Mouse (Mus musculus) CD4-positive, CD25-positive, alpha-beta regulatory T cell, adult 2 months (primary cell): ENCODE data around the gene B4galt7.
"Not testable (repeated sequence)": the region's sequence is repeated elsewhere in the genome, so short reads cannot be mapped to it uniquely, and the experiment has no call there.

Source experiments
- DNase-seq: peaks from one replicate; pipeline ENCODE4 v3.0.0-alpha.2; 2012; ENCODE audit warnings: low read depth, low spot score

B4galt7 gene

GRCm38 (mm10) chr13:55599566-55600540 is at the start of gene B4galt7:
TSS of gene B4galt7 (plus strand) at chr13:55599896.
- DNase-seq = peak; percentile 82

- no peak for DNase-seq
Observed at GRCm38 (mm10) chr13:55555921-55556320, 43.8 kb upstream of the B4galt7 start.

DNA sequence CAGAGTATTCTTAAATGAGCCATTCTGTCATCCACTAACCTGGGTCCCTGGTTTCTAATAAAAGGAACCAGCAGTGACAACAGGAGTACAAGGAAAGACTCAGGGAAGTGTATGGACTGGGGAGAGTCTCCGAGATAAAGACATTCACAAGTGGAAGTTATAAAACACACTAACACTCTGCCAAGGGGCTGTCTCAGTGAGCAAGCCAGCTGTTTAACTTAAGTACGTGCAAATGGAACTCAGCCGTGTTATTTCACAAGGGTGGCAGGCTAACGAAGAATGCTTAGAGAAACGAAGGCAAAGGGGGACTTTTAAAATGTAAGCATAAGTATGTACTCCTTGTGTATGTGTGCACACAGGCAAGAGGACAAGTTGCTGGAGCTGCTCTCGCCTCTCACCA is 42.2 kb upstream of the B4galt7 start:
- DNase-seq = no peak

GRCm38 (mm10) chr13:55563266-55563879 is 36.3 kb upstream of the B4galt7 start:
- no peak for DNase-seq

GRCm38 (mm10) chr13:55567001-55567400 is 32.7 kb upstream of the B4galt7 start:
- no peak for DNase-seq

- DNase-seq = no peak
Observed at GRCm38 (mm10) chr13:55567949-55568348, 31.7 kb upstream of the B4galt7 start.

- DNase-seq = not testable (repeated sequence)
Observed at GRCm38 (mm10) chr13:55568524-55568923, 31.2 kb upstream of the B4galt7 start.

DNA sequence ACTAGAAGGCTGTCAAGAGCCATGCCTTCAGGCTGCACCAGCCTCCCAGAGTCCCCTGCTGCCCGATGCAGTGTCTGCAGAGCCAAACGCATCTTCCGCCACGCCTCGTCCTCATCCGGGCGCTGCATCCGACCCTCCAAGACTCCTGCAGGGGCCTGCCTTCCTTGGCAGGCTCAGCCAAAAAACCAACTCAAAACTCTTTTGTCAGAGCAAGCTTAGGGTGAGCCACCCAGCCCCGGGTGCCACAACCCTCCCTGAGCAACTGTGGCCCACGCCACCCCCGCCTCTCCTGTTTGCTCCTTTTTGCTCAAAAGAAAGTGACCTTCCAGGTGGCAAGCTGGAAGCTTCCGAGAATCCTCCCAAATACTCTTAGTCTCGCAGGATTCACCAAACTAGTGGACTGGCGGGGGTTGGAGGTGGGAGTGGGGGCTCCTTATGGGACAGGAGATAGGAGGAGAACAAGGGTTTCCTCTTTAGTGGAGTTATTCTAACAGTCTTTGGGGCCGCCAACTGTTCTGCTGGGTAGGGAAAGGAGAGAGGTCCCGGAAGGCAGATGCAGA is 29.9 kb upstream of the B4galt7 start:
- peak; percentile 32 for DNase-seq

DNA sequence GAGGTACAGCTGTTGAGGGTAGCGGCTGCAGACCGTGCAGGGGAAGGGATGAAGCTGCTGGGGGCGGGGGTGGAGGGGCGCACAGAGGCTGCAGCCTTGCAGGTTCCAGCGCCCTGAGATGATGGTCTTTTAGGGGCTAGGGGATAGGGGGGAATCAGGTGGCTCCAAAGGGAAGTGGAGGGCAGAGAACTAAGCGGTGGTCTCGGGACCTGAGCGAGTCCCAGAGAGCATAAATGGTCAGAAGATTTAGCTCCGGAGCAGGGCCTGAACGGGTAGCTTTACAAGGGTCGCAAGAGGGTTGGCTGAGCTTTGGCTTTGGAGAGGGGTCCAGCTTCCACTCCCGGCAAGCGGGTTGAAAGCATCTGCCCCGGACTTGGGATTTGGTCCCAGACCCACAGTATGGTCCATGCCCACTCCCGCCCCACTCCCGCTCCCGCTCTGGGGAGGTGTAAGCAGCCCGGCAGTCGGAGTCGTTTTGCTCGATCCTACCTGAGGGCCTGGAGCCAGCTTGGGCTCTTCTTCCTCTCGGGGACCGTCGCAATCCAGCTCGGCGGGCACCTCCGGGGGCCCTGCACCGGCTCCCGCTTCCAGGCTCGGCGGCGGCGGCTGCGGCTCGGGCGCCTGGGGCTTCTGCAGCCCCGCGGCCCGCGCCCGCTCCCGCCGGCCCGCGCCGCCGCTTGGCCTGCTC is 29.3 kb upstream of the B4galt7 start:
- DNase-seq = peak; percentile 36

GRCm38 (mm10) chr13:55571027-55571751 is 28.5 kb upstream of the B4galt7 start, which contains the start of gene Fam193b:
TSS of gene Fam193b (minus strand) at chr13:55571120.
- DNase-seq = peak; percentile 95

DNA sequence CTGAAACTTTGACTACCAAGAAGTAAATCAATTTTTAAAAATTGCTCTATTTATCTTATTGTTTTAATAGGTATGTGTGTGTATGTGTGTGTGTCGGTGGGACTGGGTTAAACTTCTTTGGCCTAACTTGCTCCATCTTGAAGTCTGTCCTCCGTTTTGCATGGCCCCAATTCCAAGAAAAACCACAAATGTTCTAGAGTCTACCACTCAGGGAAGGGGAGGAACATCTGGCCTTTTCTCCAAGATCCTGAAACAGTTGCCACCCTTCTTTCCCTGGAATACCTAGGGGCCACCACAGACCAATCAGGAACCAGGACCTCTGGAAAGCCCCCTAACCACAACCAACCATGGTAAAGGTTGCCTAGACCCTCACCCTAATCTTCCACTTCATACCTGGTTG is 27.7 kb upstream of the B4galt7 start:
- DNase-seq = no peak

- DNase-seq = no peak
Observed at GRCm38 (mm10) chr13:55573432-55573831, 26.3 kb upstream of the B4galt7 start, which contains the start of gene Tmed9. TSS of gene Tmed9 (plus strand) at chr13:55573732.

GRCm38 (mm10) chr13:55574321-55574720 is 25.4 kb upstream of the B4galt7 start:
- DNase-seq = no peak

- peak; percentile 19 for DNase-seq
Observed at GRCm38 (mm10) chr13:55575932-55576331, 23.8 kb upstream of the B4galt7 start.

GRCm38 (mm10) chr13:55576872-55577271 is 22.8 kb upstream of the B4galt7 start:
- DNase-seq = not testable (repeated sequence)

DNA sequence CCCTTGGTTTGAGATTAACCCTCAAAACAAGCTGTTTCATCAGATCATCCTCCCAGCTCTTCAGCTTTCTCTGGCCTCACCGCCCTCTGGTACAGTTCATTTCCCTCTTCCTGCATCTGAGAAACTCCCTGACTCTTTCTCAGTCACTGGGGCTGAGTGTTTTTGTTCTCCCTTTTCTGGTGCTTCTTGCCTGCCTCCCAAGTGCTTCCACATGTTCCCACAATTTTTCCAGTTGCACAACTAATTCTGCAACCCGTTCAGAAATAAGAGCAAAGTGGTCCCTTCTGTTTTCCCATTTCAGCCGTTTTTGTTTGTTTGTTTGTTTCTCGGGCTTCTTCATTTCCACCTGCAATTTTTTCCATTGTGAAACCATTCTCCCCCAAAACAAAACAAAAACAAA is 21.6 kb upstream of the B4galt7 start:
- DNase-seq = no peak

DNA sequence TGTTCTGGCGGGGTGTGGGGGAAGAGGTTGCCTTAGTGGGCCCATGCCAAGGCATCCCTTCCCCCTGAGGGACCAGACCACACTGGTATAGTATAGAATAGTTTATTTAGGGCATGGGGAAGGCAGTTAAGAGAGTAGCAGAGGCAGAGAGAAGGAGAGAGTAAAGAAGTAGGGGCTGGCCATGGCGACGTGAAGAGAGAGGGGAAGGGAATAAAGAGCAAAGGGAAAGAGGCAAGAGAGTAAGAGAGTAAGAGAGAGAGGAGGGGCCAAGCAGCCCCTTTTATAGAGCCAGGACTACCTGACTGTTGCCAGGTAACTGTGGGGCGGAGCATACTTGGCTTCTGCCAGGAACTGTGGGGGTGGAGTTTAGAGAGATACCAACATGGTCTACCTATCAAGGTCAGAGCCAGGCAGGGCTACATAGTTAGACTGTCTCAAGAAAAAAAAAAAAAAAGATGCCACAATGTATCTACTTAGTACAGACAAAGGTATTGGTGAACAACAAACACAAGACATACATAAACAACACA is 7.7 kb upstream of the B4galt7 start:
- no peak for DNase-seq

- DNase-seq = peak; percentile 99
Observed at GRCm38 (mm10) chr13:55592512-55593253, 7.0 kb upstream of the B4galt7 start.

- DNase-seq = peak; percentile 12
Observed at GRCm38 (mm10) chr13:55593254-55593747, 6.4 kb upstream of the B4galt7 start.

- DNase-seq = no peak
Observed at GRCm38 (mm10) chr13:55595375-55595774, 4.3 kb upstream of the B4galt7 start.
